Mouse (Mus musculus) stomach, postnatal 0 days (tissue): ENCODE data around the gene Birc2.

Experiments
- CTCF ChIP-seq: IDR thresholded peaks from 2 replicates; pipeline ENCODE4 v1.5.1; 2016; ENCODE audit warnings: antibody characterized with exemption, low read depth, mild to moderate bottlenecking, moderate library complexity
- EP300 ChIP-seq: optimal IDR thresholded peaks from 2 replicates; pipeline ENCODE3; 2016; ENCODE audit warnings: antibody characterized with exemption

DNA sequence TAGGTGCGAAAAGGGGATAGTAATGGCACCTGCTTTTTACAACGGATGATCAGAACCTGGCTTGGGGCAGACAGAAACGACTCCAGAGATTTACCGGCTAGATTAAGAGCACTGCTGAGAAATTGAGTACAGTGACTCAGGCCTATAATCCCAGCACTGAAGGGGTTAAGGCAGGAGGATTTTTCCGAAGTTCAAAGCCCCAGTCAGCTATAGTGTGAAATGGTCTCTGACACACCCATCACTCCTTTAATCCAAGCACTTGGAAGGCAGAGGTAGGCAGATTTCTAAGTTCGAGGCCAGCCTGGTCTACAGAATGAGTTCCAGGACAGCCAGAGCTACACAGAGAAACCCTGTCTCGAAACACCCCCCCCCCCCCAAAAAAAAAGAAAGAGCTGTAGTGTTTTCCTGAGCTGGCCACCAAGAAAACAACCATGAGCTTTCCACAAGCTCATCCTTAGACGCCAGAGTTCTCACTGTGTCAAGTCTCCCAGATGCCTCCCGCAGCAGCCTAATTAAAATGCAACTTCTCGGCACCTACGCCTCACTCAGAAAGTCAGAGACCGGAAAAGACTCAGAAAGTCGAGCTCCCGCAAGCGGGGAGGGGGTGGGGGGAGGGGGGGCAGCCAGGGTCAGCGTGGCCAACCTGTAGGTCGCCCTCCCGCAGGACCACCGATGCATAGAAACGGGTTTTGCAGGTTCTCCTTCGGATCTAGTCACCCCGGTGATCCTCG is 35.3 kb upstream of the Birc2 start:
- TF ChIP-seq CTCF (no peak), EP300 (no peak)
